Mouse (Mus musculus) activated CD4-positive, CD25-positive, alpha-beta regulatory T cell, adult 9 weeks (primary cell): ENCODE measurements around the gene Rnf144a. TPM values are rescaled to one million over a fixed set of nuclear protein-coding genes. Genes with fewer than 3 reads are reported as not detected.

Experiments
- polyA plus RNA-seq: library from polyadenylated mRNA; unstranded; fragments of 100-300 nt; shearing (Covaris generic); gene quantifications from one replicate; pipeline ENCODE4 v1.2.1, GENCODE M21; 2017

Rnf144a gene
- polyA plus RNA-seq, result 4.6 TPM

DNA sequence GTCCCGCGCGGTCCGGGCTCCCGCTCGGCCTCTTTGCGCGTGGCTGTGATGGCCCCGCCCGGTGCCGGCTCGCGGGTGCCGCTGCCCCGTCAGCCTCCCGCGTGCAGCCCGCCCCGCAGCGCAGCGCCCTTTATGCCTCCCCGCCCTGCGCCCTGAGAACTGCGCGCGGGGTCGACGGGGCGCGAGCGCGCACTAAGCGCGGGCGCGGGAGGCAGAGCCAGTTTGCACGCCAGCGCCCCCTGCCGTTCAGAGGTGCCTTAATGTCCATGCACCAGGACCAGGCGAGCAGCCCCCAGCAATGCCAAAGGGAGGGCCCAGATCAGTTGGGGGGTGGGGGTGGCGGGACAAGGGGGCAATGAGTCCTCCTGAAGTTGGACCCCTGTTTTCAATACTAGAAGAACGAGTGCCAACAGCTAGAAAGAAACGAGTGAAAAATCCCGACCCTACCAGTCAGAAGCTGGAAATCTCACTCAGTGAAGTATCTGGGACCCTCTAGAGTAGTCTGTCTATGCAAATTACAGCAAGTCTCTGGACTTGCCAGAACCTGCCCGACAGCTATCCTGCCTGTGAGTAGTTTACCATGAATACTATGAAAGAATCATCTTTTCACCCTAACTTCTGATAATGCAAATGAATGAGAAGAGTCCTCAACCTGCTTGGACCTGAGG is at the start of gene Rnf144a:
Rnf144a (minus strand) TSS at position 151 of the 668 bp plus-strand sequence.

DNA sequence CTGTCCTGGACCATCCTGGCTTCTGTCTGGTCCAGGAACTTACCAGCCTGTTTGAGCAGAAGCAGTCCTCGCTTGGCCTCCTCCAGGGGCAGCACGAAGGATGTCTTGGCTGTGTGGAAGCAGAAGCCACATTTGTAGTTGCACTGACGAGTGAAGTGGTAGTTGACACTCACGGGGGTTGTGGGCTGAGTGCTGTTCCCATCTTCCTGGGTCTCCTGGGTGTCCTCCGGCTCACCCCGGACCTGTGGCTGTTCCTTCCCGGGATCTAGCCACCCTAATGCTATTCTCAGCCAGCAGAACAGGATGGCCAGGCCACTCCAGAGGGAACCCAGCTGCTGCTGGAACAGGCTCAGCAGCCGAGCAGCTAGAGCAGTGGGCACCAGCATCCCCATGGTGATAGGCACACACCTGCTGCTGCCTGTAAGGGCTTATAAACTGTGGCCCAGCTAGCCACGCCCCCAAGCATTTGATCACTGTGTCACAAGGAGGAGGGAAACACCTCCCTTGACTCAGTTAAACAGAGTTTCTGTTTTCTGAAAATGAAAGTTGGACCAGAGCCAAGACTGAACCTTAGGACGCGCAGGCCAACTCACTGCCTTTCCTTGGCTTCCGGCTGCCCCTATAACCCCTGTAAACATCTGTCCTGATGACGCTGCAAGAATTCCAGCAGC is 41.1 kb upstream of the Rnf144a start, which contains the start of gene Rsad2:
Rsad2 (minus strand) TSS at position 425 of the 671 bp plus-strand sequence.

Other genes starting within 250 kb of the Rnf144a start
- 8.5 TPM for gene Rsad2, start 41.2 kb upstream of the Rnf144a start, polyA plus RNA-seq
- gene Cmpk2, start 54.0 kb upstream of the Rnf144a start, polyA plus RNA-seq, result 12.6 TPM